Mouse (Mus musculus) lung, embryonic 14.5 days (tissue): ENCODE results near the gene Ttc1. TPM values are rescaled to one million over a fixed set of nuclear protein-coding genes. Genes with fewer than 3 reads are reported as not detected.

ENCODE experiments used
- ATAC-seq: fragments of 200-750 bp; cut with Nextera tagmentation; 2 replicates; pipeline ENCODE4 v1.8.0; 2017; ENCODE audit warnings: mild to moderate bottlenecking, moderate TSS enrichment, moderate library complexity; ENCODE audit not compliant: insufficient read depth
- DNase-seq: peaks from one replicate; pipeline ENCODE4 v3.0.0-alpha.2; 2015
- H3K27ac ChIP-seq: fragments of 300-500 bp; sonication (generic); 2 replicates; pipeline ENCODE4 v1.5.1; 2014; ENCODE audit warnings: low read depth, mild to moderate bottlenecking, moderate library complexity
- H3K27me3 ChIP-seq: fragments of 300-500 bp; sonication (generic); 2 replicates; pipeline ENCODE4 v1.6.1; 2014; ENCODE audit warnings: low read length, control low read depth; ENCODE audit not compliant: insufficient read depth
- H3K36me3 ChIP-seq: fragments of 300-500 bp; sonication (generic); 2 replicates; pipeline ENCODE4 v1.6.1; 2014; ENCODE audit warnings: control low read depth; ENCODE audit not compliant: insufficient read depth
- H3K4me1 ChIP-seq: fragments of 300-500 bp; sonication (generic); 2 replicates; pipeline ENCODE4 v1.6.1; 2014; ENCODE audit warnings: antibody characterized with exemption, control low read depth; ENCODE audit not compliant: insufficient read depth
- H3K4me2 ChIP-seq: fragments of 300-500 bp; sonication (generic); 2 replicates; pipeline ENCODE4 v1.6.1; 2014; ENCODE audit warnings: mild to moderate bottlenecking
- H3K4me3 ChIP-seq: fragments of 300-500 bp; sonication (generic); 2 replicates; pipeline ENCODE4 v1.5.1; 2014; ENCODE audit warnings: low read depth, low read length
- H3K9ac ChIP-seq: fragments of 300-500 bp; sonication (generic); 2 replicates; pipeline ENCODE4 v1.6.1; 2014
- H3K9me3 ChIP-seq: fragments of 300-500 bp; sonication (generic); 2 replicates; pipeline ENCODE4 v1.6.1; 2016; ENCODE audit warnings: low read depth, low read length, control low read depth
- CTCF ChIP-seq: IDR thresholded peaks from 2 replicates; pipeline ENCODE4 v1.5.1; 2016; ENCODE audit warnings: antibody characterized with exemption, low read depth
- WGBS: fragments of 180-500 bp; shearing (Covaris S2); extraction: QIAGEN DNeasy Blood & Tissue Kit; methylation state at CpG from one replicate; pipeline ENCODE4 v1.1.7; 2014; 5-methylcytosine and 5-hydroxymethylcytosine counted together
- polyA plus RNA-seq: library from polyadenylated mRNA; unstranded; fragments of >200 nt; fragmentation: Nextera tagmentation; extraction: Ambion mirVana; gene quantifications from 2 replicates; pipeline ENCODE4 v1.2.1, GENCODE M21; 2014

Gene Ttc1
- polyA plus RNA-seq = 70.0 and 74.3 TPM in 2 replicates

GRCm38 (mm10) chr11:43747233-43748226 is at the start of gene Ttc1:
TSS of gene Ttc1 (minus strand) at chr11:43748008.
- no peak within 1 kb of the TSS for H3K27ac ChIP-seq
- H3K4me3 ChIP-seq = peak within 1 kb of the TSS; percentile 67
- H3K27me3 ChIP-seq = no peaks in the 10 kb centered on the region
- no peak for TF ChIP-seq CTCF
- peaks cover 5% of the 10 kb centered on the region; the same call in 1 of the 2 replicates for H3K4me1 ChIP-seq
- H3K9me3 ChIP-seq = no peaks in the 10 kb centered on the region
- 3% methylated on average over 47 of the region's 47 CpGs for WGBS
- H3K4me2 ChIP-seq = peak within 1 kb of the TSS; percentile 87
- peaks cover 26% of the 10 kb centered on the region for H3K36me3 ChIP-seq
- ATAC-seq (peak; percentile 98), DNase-seq (peak; percentile 100)
- peak within 1 kb of the TSS; percentile 60 for H3K9ac ChIP-seq

GRCm38 (mm10) chr11:43795992-43796391 is 48.2 kb upstream of the Ttc1 start:
- Histone ChIP-seq H3K4me3 (no peak overlapping the region), H3K4me2 (no peak overlapping the region), H3K27ac (no peak overlapping the region), H3K36me3 (no peaks in the 10 kb centered on the region), H3K27me3 (no peaks in the 10 kb centered on the region), H3K9ac (no peak overlapping the region), H3K4me1 (no peaks in the 10 kb centered on the region), H3K9me3 (no peaks in the 10 kb centered on the region)
- no peak for ATAC-seq
- no peak for TF ChIP-seq CTCF
- 55% methylated on average over 8 of the region's 8 CpGs for whole genome bisulfite sequencing
- no peak for DNase-seq

- no peaks in the 10 kb centered on the region for H3K36me3 ChIP-seq
- no peaks in the 10 kb centered on the region for H3K9me3 ChIP-seq
- no peak overlapping the region for H3K4me3 ChIP-seq
- no peak overlapping the region for H3K4me2 ChIP-seq
- DNase-seq (no peak), ATAC-seq (no peak)
- H3K4me1 ChIP-seq = no peaks in the 10 kb centered on the region
- TF ChIP-seq CTCF = no peak
- 76% methylated on average over 6 of the region's 6 CpGs for WGBS
- no peaks in the 10 kb centered on the region for H3K27me3 ChIP-seq
- H3K9ac ChIP-seq = no peak overlapping the region
- no peak overlapping the region for H3K27ac ChIP-seq
Observed at GRCm38 (mm10) chr11:43790446-43790845, 42.6 kb upstream of the Ttc1 start.

DNA sequence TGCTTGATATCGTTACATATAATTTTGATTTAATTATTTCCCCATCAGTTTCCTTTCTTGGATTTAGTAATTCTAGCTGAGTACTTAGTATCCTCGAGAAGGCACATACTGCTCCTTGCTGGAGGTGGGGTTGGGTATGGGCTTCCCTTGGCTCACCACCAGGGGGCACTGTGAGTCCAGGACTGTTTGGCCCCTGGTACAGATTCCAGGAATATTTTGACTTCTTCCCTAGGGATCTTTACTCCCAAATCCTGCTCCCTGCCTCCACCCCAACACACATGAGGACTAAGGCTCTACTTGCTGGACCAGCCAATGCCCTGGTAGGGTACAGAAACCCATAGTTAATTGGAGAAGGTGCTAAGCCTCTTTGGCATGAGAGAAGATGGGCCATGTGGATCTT is 36.0 kb upstream of the Ttc1 start:
- H3K27ac ChIP-seq = no peak overlapping the region
- 11% methylated on average over 2 of the region's 2 CpGs for WGBS
- H3K27me3 ChIP-seq = no peaks in the 10 kb centered on the region
- no peaks in the 10 kb centered on the region for H3K4me1 ChIP-seq
- no peaks in the 10 kb centered on the region for H3K36me3 ChIP-seq
- H3K9me3 ChIP-seq = no peaks in the 10 kb centered on the region
- DNase-seq (peak; percentile 89), ATAC-seq (peak; percentile 82)
- H3K9ac ChIP-seq = no peak overlapping the region
- TF ChIP-seq CTCF = peak; percentile 90
- no peak overlapping the region for H3K4me3 ChIP-seq
- no peak overlapping the region for H3K4me2 ChIP-seq

GRCm38 (mm10) chr11:43783106-43783505 is 35.3 kb upstream of the Ttc1 start:
- no peak for ATAC-seq
- Histone ChIP-seq H3K27me3 (no peaks in the 10 kb centered on the region), H3K9ac (no peak overlapping the region), H3K27ac (no peak overlapping the region), H3K4me3 (no peak overlapping the region), H3K9me3 (no peaks in the 10 kb centered on the region), H3K4me1 (no peaks in the 10 kb centered on the region), H3K4me2 (no peak overlapping the region), H3K36me3 (no peaks in the 10 kb centered on the region)
- peak; percentile 27 for DNase-seq
- TF ChIP-seq CTCF = no peak
- 72% methylated on average over 5 of the region's 5 CpGs for WGBS

- no peak for TF ChIP-seq CTCF
- ATAC-seq (no peak), DNase-seq (peak; percentile 48)
- no peaks in the 10 kb centered on the region for H3K36me3 ChIP-seq
- H3K27me3 ChIP-seq = peaks cover 10% of the 10 kb centered on the region; the same call in 1 of the 2 replicates
- H3K9me3 ChIP-seq = no peaks in the 10 kb centered on the region
- peaks cover 3% of the 10 kb centered on the region; the same call in 1 of the 2 replicates for H3K4me1 ChIP-seq
- H3K9ac ChIP-seq = no peak overlapping the region
- H3K27ac ChIP-seq = peak overlapping the region; percentile 37; the same call in 1 of the 2 replicates
- H3K4me2 ChIP-seq = no peak overlapping the region
- 46% methylated on average over 5 of the region's 5 CpGs for WGBS
- no peak overlapping the region for H3K4me3 ChIP-seq
Observed at GRCm38 (mm10) chr11:43779551-43779950, 31.7 kb upstream of the Ttc1 start.

DNA sequence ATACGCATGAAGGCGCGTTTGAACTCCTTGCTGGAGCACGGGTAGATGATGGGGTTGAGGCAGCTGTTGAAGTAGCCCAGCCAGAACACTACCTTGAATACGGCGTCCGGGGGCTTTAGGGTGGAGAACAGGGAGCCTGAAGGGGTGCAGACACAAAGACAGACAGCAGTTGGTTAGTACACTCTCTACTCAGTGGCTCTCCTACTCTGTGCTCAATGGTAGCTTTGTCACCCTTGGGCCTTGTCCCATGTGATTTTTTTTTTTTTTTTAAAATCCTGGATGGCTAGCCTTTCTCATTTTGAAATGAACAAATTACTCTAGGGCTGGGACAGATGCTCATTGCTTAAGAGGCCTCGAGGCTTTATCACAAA is 28.5 kb upstream of the Ttc1 start:
- Histone ChIP-seq H3K4me3 (peak overlapping the region; percentile 39), H3K9ac (peak overlapping the region; percentile 51), H3K4me2 (peak overlapping the region; percentile 76), H3K27ac (peak overlapping the region; percentile 60; the same call in 1 of the 2 replicates), H3K4me1 (peaks cover 3% of the 10 kb centered on the region; the same call in 1 of the 2 replicates), H3K36me3 (no peaks in the 10 kb centered on the region), H3K9me3 (no peaks in the 10 kb centered on the region), H3K27me3 (peaks cover 10% of the 10 kb centered on the region; the same call in 1 of the 2 replicates)
- ATAC-seq = no peak
- DNase-seq = peak; percentile 26
- 13% methylated on average over 8 of the region's 8 CpGs for WGBS
- TF ChIP-seq CTCF = no peak
